Mouse (Mus musculus): ENCODE measurements around the gene Adam33.

DNA sequence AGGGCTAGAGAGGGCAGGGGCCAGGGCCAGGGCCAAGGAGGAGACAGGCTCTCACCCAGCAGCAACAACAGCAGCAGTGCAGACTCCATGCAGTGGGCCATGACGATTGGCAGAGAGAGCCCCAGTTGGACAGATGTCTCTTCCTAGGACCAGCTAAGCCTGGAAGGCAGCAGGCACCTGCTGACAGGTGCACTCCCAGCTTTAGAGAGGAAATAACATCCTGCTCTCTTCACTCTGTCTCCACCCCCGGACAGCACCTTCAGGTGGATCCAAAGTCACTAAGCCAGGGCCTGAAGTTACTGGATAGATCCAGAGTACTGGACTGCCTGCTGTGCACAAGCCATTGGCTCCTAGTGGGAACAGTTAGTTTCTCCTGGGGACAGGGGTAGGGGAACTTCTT is 20.6 kb downstream of the Adam33 start, which contains the start of gene Gfra4:
- TF ChIP-seq POLR2A (IDR thresholded peaks at IDR 0.05; ENCODE audit: extremely low read depth, insufficient read depth, low read length) (no peak), CTCF (IDR thresholded peaks at IDR 0.05; ENCODE audit: low read depth, low read length) (no peak)
